Mouse (Mus musculus) spleen, adult 2 months (tissue): ENCODE measurements at regions not wholly inside any gene's neighbourhood (a gene's known extent, or its start where the extent isn't known, plus 50 kb on each side); places are given as distances from the start of the nearest gene placed in this dataset.

Source experiments
- CTCF ChIP-seq: fragments of 200-500 bp; IDR thresholded peaks from 2 replicates; pipeline ENCODE4 v1.5.1; 2011; ENCODE audit warnings: mild to moderate bottlenecking, inconsistent platforms; ENCODE audit not compliant: insufficient read depth, insufficient read length, insufficient replicate concordance; ENCODE audit errors: extremely low read depth
- POLR2A ChIP-seq: fragments of 200-500 bp; IDR thresholded peaks from 2 replicates; pipeline ENCODE4 v1.6.1; 2011; ENCODE audit warnings: low read depth, low read length, inconsistent platforms

- no peak for TF ChIP-seq POLR2A
- TF ChIP-seq CTCF = no peak
Observed at GRCm38 (mm10) chr12:71775126-71775525, 55.8 kb upstream of the Daam1 start.
